Mouse (Mus musculus) thymus, postnatal 4 days (tissue): Measurements from ENCODE around the gene Ift81.
"Not testable (repeated sequence)": the region's sequence is repeated elsewhere in the genome, so short reads cannot be mapped to it uniquely, and the experiment has no call there.

Experiments
- DNase-seq: peaks from one replicate; pipeline ENCODE4 v3.0.0; 2021

Gene Ift81

DNA sequence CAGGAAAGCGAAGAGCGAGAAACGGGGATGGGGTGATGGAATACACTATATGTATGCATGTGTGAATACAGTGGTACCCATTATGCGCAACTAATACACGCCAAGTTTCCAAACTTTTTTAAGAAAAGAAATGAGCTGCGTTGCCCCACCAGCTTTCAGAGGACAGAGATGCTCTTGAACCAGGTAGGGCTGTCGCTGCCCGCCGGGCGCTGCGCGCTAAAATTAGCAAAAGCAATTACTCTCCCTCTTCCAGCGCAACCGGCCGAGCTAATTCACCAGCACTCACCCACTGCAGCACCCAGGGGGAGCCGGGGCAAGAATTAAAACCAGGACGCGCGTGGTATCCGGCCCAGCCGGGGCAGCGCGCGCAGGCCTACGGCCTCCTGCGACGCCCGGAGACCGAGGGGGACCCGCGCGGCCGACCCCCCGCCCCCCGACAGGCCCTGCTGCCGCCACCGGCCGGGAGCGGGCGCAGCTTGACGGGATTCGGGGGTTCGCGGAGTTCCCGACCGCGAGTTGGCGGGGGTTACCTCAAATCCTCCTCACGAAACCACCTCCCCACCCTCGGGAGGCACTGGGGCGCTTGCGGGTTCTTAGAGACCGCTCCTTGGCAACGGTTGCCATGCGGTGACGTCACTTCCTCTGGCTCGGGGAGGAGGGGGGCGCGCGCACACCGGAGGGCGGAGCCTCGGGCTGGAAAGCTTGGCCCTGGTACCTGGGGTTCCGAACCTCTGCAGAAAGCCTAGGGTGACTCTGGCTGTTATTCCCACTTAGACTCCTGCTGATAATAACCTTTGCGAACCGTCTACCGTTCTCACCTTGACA, at the start of gene Ift81:
Gene Ift81 (minus strand): TSS at position 611 of the 825 bp plus-strand sequence.
- peak; percentile 99 for DNase-seq

DNA sequence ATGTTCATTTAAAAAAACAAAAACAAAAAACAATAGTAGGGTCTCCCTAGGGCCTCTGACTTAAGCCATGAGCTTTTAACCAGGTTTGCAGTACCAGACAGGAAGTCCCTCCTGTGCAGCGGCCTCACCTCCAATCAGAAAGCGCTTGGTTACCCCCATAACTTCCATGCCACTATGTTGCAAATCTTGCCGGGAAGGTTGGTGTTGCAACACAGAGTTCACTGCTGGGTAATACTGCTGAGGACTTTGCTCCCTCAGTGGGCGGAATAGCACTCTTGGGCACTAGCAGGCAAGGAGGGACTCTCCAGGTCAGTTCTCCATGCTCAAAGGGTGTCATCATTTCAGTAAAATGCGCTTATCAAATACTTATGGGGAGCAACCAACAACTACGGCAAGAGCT, 48.2 kb upstream of the Ift81 start:
- no peak for DNase-seq

DNA sequence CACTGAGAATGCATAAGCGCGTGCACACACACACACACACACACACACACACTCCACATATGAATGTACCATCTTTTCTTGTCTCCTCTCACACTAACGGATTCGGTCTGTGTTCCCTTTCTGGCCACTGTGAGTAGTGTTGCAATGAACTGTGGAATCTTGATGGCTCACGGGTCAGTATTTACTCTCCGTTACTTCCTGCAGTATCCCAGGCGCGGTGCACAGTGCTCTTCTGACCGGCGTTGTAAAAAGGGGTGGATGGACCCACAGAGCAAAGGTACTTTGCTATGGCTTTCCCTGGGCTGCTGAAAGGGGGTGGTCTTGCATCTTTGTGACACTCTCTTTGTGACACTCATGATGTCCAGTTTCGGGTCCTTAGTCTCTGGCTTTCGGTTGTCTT, 42.5 kb upstream of the Ift81 start:
- no peak for DNase-seq

DNA sequence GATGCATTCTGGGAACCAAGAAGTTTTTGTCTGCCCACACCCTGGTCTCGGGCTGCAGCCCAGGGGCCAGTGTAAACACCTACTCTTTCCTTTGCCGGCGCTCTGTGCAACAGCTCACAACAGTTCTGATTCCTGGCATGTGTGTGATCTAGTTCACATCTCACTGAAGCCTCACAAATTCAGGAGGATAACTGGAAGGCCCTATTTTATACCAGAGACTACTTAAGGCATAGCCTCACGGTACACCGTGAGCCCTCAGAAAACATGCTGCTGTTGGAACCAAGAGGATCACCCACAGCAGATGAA, 39.9 kb upstream of the Ift81 start:
- no peak for DNase-seq

DNA sequence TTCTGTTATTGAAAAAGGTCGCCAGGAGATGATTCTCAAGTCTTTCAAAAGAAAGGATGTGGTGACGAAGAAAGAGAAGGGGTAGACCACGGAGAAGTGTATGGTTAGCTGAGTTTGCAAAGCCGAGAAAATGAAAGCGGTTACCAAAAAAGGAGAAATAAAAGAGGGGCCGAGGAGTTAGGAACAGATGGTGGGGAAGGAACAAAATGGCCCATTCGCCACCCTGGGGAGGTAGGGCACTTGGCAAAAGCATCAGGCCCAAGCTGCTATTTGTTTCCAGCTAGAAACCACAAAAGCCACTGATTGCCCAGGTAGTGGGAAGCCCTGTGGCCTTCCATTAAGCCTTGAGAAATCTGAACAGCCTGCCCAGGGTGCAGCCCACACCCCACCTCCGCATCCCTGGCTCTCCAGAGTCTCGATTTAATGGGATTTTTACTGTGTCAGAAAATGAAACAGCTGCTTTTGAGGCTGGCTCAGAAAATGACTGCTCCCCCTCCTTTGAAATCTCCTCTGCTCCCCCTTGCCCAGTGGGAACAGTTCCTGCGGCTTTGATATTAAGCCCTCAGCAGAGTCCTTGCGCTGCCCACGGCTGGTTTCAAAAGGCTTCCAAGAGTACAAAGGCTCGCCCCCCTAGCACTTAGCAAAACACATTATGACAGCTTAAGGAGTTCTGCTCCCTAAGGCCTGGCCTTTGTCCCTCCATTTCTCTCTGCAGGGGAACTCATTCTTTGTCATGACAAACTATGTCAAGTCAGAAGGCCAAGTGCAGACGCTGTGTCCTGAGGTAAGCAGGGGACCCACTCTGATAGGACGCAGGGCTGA, 39.3 kb upstream of the Ift81 start:
- DNase-seq = no peak

DNA sequence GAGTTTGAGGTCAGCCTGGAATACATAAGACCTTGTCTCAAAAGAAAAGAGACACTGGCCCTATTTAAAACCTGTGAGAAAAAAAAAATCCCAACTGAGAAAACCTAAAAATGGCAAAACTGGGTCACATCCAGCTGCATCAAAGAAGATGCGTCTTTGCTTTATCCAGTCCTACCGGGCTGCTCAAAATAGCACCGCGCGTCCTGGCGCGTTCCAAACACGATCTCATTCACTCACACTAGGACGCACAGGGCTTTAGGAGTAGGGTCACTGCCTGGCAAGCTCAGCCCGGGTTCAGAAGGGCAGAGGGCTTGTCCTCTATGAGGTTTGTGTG, 38.8 kb upstream of the Ift81 start:
- DNase-seq = peak; percentile 46

DNA sequence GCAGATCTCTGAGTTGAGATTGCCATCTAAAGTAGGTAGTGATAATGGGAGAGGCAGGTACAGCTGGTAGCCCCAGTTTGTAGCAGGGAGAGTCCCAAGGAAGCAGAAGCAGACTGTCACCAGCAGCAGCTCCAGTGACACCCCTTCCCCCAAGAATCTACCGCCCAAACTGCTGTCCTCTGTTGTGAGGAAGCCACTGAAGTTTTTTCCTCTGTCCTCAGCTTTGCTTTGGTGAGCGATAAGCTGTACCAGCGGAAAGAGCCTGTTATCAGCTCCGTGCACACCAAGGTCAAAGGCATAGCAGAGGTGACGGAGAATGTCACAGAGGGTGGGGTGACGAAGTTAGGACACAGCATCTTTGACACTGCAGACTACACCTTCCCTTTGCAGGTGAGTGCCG, 38.2 kb upstream of the Ift81 start:
- no peak for DNase-seq

DNA sequence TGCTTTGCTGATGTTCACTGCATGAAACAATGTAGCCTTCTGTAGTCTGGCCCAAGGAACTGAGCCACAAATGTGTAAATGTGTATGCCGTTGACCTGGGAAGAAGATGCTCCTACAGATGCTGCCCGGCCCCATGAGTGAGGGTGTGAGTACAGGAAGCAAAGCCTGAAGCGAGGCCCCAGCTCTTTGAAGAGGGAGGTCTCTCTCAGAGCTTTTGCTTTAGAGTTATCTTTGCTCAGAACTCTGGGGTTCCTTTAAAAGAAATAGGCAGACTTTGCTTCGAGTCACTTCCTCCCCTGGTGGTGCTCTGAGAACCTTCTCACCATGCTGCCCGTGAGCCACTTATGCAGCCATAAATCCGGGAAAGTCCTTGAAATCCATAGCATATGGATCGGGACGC, 35.8 kb upstream of the Ift81 start:
- peak; percentile 62 for DNase-seq

DNA sequence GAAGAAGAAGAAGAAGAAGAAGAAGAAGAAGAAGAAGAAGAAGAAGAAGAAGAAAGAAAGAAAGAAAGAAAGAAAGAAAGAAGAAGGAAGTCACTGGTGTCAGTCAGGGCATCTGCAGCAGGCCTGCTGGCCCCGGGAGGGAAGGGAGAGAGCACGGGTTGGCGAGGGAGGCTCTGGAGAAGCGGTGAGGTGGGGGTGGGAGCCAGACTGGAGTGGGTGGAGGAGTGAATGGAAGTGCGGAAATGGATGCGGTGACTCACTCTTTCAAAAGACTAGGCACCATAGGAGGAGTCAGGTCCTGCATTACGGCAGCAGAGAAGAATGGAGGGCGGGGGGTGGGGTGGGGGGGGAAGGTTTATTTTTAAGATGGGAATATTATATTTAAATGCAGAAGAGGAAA, 34.9 kb upstream of the Ift81 start:
- no peak for DNase-seq

DNA sequence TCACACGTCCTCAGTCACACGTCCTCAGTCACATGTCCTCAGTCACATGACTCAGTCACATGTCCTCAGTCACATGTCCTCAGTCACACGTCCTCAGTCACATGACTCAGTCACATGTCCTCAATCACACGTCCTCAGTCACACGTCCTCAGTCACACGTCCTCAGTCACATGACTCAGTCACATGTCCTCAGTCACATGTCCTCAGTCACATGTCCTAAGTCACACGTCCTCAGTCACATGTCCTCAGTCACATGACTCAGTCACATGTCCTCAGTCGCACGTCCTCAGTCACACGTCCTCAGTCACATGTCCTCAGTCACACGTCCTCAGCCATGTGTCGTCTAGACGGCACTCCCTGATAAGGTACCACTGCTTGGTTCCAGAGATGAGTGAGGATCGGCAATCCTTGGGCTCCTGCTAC, 33.6 kb upstream of the Ift81 start:
- not testable (repeated sequence) for DNase-seq

DNA sequence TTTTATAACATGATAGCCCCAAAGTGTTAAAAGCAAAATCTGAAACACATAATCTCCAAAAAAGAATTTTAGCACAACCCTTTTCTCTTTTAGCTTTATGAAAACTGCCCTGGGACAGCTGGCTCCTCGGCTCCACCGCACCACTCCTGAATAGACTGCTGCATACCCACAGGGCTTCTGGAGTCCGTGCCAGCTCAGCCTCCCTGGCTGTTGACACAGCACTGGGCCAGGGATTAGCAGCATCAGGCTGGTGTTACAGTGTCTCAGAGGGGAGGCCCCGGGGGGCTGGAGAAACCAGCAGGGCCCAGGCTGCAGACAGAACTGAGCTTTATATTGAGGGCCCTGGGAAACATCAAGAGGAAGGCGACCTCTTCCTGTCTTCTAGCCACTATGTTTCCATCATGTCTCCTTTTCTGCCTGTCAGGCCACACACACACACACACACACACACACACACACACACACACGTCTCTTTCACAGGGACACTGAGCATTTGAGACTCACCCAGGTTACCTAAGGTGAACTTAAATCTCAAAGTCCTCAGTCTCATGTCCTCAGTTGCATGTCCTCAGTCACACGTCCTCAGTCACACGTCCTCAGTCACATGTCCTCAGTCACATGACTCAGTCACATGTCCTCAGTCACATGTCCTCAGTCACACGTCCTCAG, 33.1 kb upstream of the Ift81 start:
- no peak for DNase-seq

DNA sequence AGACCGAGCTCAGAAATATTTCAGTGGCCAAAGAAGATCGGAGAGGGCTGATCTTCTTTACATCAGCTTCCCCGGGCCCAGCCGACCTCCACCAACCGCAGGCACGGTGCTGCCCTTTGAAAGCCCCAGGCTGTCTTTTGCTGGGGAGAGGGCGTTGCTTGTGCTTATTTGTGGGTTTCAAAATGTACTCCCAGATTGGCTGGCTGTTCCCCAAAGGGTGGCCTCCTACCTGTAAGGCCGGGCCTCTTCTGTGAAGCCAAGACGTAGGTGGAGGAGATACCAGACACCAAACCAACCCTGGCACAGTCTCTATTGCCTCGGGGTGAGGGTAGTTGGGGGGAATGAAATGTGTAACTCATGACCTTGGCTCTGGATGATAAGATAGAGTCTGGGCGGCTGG, 31.7 kb upstream of the Ift81 start:
- DNase-seq = peak; percentile 40

DNA sequence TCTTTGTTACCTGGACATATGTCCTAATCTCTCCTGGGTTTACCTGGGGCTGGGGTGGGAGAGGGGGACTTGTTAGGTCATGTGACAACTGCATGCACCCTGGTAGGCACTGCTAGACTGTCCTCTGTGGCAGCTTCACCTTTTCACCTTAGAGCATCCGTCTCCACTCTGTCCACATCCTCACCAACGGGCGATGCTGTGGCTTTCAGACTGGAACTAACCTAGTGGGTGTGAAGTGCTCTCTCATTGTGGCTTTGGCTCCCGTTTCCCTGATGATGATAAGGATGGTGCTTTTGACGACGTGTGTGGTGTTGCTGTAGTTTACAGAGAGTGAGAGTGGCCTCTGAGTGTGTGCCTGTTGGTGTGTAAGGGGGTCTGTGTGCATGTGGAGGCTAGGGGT, 31.0 kb upstream of the Ift81 start:
- no peak for DNase-seq

DNA sequence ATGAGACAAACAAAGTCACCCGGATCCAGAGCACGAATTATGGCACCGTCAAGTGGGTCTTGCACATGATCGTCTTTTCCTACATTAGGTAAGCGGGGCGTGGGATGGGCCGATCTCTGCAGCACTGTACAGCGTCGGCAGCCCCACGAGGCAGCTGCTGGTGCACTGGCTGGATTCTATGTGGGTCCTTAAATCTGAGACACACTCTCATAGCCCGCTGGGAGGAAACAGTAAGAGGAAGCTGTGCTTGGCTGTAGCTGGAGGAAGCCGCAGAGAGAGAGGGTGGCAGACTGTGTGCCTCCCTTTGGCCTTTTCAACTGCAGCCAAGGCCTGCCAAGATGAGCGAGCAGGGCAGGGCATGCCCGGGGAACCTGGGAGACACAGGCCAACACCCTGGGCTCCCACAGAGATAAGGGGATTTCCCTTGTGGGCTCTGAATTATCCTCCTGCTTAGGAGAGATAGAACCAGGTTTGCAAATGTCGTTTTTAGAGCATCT, 29.8 kb upstream of the Ift81 start:
- DNase-seq = peak; percentile 52

DNA sequence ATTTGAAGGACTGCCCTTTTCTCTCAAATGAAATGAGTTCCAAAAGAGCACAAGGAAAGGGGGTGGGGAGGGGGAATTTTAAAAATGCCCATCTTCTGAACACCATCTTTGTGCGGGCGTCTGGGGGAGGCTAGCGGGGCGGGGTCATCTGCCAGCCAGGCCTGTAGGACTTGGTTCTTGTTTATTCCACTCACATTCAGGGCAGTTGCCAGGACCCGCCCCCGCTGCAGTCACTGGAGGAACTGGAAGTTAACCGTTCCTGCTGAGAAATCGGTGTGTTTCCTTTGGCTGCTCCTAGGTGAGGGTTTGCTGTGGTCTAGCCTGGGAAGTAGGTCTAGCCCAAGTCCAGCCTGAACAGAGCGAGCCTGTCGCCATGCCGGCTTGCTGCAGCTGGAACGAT, 29.4 kb upstream of the Ift81 start, which contains the start of gene P2rx7:
Gene P2rx7 (plus strand): TSS at position 211 of the 400 bp plus-strand sequence.
- no peak for DNase-seq

DNA sequence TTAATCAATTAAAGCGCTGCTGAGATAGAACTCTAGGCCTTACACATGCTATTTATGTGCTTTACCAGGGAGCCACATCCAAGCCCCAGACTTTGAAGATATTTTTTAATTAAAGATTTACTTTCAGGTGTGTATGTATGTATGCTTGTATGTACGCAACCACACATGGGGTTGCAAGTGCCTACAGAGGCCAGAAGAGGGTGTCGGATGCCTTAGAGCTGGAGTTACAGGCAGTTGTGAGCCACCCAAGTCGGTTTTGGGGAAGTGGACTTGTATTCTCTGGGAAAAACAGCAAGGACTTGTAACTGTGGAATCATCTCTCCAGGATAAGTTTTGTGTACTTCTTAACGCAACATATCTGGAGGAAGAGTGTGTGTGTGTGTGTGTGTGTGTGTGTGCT, 25.7 kb upstream of the Ift81 start:
- DNase-seq = no peak

DNA sequence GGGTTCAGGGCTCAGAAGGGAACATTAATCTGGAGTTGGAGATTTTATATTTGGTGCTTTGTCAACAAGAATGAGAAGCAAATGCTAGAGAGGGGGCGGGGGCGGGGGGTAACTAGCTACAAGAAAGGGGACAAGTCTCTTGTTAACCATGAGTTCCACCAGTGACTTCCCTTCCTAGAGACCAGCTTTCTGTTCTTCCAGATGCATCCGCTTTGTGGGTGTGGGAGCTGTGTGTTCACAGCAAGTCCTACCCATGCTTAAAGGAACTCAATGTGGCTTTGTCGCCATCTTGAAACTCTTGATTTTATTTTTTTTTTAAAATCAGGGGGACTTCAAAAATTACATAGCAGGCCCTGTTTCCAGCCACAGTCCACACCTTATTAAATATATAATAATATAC, 25.2 kb upstream of the Ift81 start:
- no peak for DNase-seq

DNA sequence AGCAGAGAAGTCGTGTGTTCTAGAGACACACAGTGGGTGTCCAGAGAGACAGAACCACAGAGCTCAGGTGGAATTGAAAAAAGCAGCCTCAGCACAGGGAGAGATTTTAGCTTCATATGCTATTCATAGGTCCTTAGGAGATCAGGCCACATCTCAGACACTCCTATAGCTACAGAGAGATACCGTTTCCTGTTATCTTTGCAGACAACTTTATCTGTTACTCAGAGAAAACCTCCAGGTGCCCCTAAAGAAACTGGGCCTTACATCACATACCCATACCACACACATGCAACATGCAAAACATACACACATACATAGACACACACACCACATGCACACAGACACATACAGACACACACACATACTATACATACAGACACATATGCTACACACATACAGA, 24.0 kb upstream of the Ift81 start:
- no peak for DNase-seq

DNA sequence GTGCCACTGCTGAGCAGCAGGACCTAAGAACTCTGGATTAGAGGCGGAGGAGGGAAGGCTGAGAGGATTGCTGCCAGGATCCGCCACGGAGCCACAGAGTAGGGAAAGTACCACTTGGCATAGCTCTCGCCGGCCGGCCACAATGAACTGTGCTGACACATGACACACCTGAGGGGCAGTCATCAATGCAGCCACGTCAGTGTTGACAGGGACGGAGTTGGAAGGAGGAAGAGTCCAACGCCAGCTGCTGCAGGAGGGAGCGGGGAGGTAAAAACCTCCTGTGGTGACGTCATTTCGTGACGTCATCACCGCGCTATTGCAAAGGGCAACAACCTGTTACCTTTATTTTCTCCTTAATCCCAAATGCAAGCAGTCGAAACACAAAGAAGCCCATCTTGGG, 22.6 kb upstream of the Ift81 start:
- no peak for DNase-seq

DNA sequence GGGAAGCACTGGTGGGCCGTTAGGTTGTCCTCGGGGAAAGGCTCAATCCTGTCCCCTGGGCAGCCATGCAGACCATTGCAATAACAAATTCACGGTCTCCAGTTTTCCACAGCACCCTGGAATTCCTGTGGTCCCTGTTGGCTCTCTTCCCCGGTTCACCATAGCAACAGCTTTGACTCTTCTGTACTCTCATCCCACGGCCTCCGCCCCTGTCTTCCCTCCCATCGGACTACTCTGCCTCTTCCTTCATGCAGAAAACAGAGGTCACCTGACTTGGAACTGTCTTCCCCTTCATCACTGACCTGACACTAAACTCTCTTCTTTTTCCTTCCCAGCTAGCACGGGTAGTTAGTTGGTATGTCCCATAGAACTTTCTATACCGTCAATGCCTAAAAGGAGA, 22.0 kb upstream of the Ift81 start:
- DNase-seq = no peak

DNA sequence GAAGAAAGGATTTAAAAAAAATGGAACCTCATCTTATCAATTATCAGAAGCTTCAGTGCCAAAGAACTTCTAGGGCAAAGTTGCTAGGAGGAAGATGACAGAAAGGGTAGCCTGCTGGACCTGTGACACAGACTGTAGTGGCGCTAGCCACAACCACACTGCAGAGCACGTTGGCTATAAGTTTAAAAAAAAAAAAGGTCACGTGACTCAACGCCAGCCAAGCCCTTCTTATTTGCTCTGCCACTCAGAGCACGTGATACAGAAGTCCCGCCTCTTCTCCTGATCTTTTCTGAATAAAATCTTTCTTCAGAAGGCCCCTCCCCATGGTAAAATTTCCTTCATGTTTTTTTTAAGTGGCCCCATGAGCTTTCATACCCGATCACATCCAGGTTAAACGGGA, 20.9 kb upstream of the Ift81 start:
- no peak for DNase-seq

DNA sequence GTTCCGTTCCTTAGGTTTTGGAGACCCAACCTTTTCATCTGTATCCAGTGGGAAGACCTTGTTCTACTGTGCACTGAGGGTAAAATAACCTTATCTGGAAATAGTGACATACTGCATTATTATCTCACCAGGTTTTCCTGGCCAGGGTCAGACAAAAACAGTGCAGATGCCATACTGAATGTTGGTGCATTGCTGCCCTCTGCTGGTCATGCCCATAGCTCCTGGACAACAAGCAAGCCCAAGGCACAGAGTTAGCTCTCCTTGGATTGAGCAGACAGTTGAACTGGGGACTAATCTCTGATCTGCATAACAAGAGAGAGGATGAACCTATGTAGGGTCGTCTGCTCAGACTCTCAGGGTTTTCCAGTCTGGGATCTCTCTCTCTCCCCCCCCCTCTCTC, 12.9 kb upstream of the Ift81 start:
- DNase-seq = peak; percentile 93

DNA sequence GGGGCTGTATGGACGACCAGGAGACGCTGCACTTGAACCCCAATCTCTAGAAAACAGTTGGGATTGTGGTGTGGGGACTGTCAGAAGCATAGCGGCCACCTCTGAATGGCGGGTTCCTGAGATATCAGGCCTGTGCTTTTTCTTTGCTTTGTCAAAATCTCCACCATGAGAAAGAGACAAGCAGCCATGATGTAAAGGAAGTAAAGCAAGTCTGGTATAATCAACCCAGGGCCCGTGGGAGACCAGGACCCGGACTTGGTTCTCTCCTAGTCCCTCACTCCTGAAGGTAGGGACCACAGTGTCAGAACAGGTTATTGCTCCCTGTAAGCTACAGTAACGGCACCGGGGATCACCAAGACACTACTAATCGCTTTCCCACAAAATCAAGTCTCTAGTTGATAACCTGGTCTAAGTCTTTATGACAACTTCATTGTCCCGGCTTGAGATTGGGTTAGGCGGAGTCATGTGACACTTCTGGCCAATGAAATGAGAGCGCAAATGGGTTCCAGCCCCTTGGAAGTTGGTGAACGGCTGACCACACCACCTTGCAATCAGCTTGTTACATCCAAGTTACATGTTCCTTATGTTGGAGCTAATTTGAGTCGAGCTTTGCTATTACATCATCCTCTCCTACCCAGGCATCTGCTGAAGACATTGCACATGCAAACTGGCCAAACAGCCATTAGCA, 11.4 kb upstream of the Ift81 start:
- no peak for DNase-seq
